Mouse (Mus musculus) limb, embryonic 14.5 days (tissue): ENCODE data around the gene Rbm12. TPM values are rescaled to one million over a fixed set of nuclear protein-coding genes. Genes with fewer than 3 reads are reported as not detected.

ENCODE experiments used
- ATAC-seq: fragments of 200-750 bp; cut with Nextera tagmentation; 2 replicates; pipeline ENCODE4 v1.8.0; 2017; ENCODE audit warnings: low read depth, moderate number of reproducible peaks, moderate TSS enrichment; ENCODE audit not compliant: low FRiP score
- DNase-seq: peaks from one replicate; pipeline ENCODE4 v3.0.0-alpha.2; 2015; ENCODE audit warnings: low spot score
- H3K27ac ChIP-seq: fragments of 300-500 bp; sonication (generic); replicated peaks from 2 replicates; pipeline ENCODE4 v1.5.1; 2014; ENCODE audit warnings: low read depth, mild to moderate bottlenecking, low read length, moderate library complexity, mixed read lengths
- H3K27me3 ChIP-seq: fragments of 300-500 bp; sonication (generic); 2 replicates; pipeline ENCODE4 v1.6.1; 2014; ENCODE audit warnings: low read length, mixed read lengths; ENCODE audit not compliant: control insufficient read depth, insufficient read depth
- H3K36me3 ChIP-seq: fragments of 300-500 bp; sonication (generic); 2 replicates; pipeline ENCODE4 v1.6.1; 2014; ENCODE audit warnings: mild to moderate bottlenecking, low read length, moderate library complexity, mixed read lengths; ENCODE audit not compliant: control insufficient read depth, insufficient read depth
- H3K4me1 ChIP-seq: fragments of 300-500 bp; sonication (generic); 2 replicates; pipeline ENCODE4 v1.6.1; 2014; ENCODE audit warnings: antibody characterized with exemption, low read length, mixed read lengths; ENCODE audit not compliant: control insufficient read depth, insufficient read depth
- H3K4me2 ChIP-seq: fragments of 300-500 bp; sonication (generic); replicated peaks from 2 replicates; pipeline ENCODE4 v1.6.1; 2014; ENCODE audit warnings: low read depth, mild to moderate bottlenecking, low read length, moderate library complexity; ENCODE audit not compliant: severe bottlenecking
- H3K4me3 ChIP-seq: fragments of 300-500 bp; sonication (generic); replicated peaks from 2 replicates; pipeline ENCODE4 v1.5.1; 2014; ENCODE audit warnings: low read length
- H3K9ac ChIP-seq: fragments of 300-500 bp; sonication (generic); 2 replicates; pipeline ENCODE4 v1.6.1; 2014; ENCODE audit warnings: mild to moderate bottlenecking, low read depth, low read length, moderate library complexity; ENCODE audit not compliant: severe bottlenecking
- H3K9me3 ChIP-seq: fragments of 300-500 bp; sonication (generic); 2 replicates; pipeline ENCODE4 v1.6.1; 2016; ENCODE audit warnings: low read length; ENCODE audit not compliant: control insufficient read depth
- POLR2A ChIP-seq: fragments of 200-500 bp; IDR thresholded peaks from 2 replicates; pipeline ENCODE4 v1.8.0; 2012; ENCODE audit warnings: inconsistent platforms, mild to moderate bottlenecking, moderate library complexity, borderline replicate concordance; ENCODE audit not compliant: insufficient read depth, insufficient read length; ENCODE audit errors: extremely low read depth
- WGBS: fragments of 180-500 bp; shearing (Covaris S2); extraction: QIAGEN DNeasy Blood & Tissue Kit; methylation state at CpG from one replicate; pipeline ENCODE4 v1.1.7; 2014; 5-methylcytosine and 5-hydroxymethylcytosine counted together
- polyA plus RNA-seq, 2 experiments: library from polyadenylated mRNA; depleted of rRNA in 1 of 2; stranded (reverse) in 1 of 2; unstranded in 1 of 2; fragments of >200 nt; fragmentation: Nextera tagmentation in 1 of 2; extraction: Ambion mirVana in 1 of 2; gene quantifications; 2 replicates each; pipeline versions ENCODE4 v1.2.1 to v1.2.3; 2012 to 2014

The Rbm12 gene
- polyA plus RNA-seq, 2 experiments: 28.5 to 30.6 TPM

GRCm38 (mm10) chr2:156047929-156048328 lies 63.8 kb downstream of the Rbm12 start:
- peak overlapping the region; percentile 27; the same call in 1 of the 2 replicates for H3K4me2 ChIP-seq
- H3K9ac ChIP-seq: no peak overlapping the region
- no peaks in the 10 kb centered on the region for H3K27me3 ChIP-seq
- DNase-seq (no peak), ATAC-seq (no peak)
- no peak overlapping the region for H3K27ac ChIP-seq
- 4% methylated on average over 19 of the region's 19 CpGs for WGBS
- no peaks in the 10 kb centered on the region for H3K4me1 ChIP-seq
- H3K9me3 ChIP-seq: no peaks in the 10 kb centered on the region
- TF ChIP-seq POLR2A: no peak
- 0 out of 2 replicates have a peak overlapping the region, but pooled peaks have one; percentile 4 for H3K4me3 ChIP-seq
- H3K36me3 ChIP-seq: no peaks in the 10 kb centered on the region

- Histone ChIP-seq H3K36me3 (no peaks in the 10 kb centered on the region), H3K27me3 (no peaks in the 10 kb centered on the region), H3K9me3 (no peaks in the 10 kb centered on the region), H3K4me1 (no peaks in the 10 kb centered on the region), H3K4me2 (no peak overlapping the region), H3K9ac (no peak overlapping the region), H3K4me3 (no peak overlapping the region), H3K27ac (no peak overlapping the region)
- DNase-seq (no peak), ATAC-seq (no peak)
- TF ChIP-seq POLR2A: no peak
- 83% methylated on average over 8 of the region's 8 CpGs for WGBS
Measured at GRCm38 (mm10) chr2:156042903-156043302, 68.9 kb downstream of the Rbm12 start.

Other genes with a start within 250 kb of the Rbm12 start
- 32.6 and 42.1 TPM in 2 replicates for gene Uqcc1, start 181.7 kb downstream of the Rbm12 start, polyA plus RNA-seq (2012; rRNA removed)
- gene Uqcc1, start 181.7 kb downstream of the Rbm12 start, polyA plus RNA-seq (2014; fragmentation: Nextera tagmentation; extraction: Ambion mirVana): 57.2 and 58.5 TPM in 2 replicates
- gene Gm15557, start 171.2 kb downstream of the Rbm12 start, polyA plus RNA-seq (2012; rRNA removed): 0.13 TPM in 1 of 2 replicates, not detected in the other
- gene Gm15557, start 171.2 kb downstream of the Rbm12 start, polyA plus RNA-seq (2014; fragmentation: Nextera tagmentation; extraction: Ambion mirVana): 0.17 and 0.18 TPM in 2 replicates
- 40.9 and 58.7 TPM in 2 replicates for gene Gdf5, start 166.6 kb downstream of the Rbm12 start, polyA plus RNA-seq (2012; rRNA removed)
- gene Gdf5, start 166.6 kb downstream of the Rbm12 start, polyA plus RNA-seq (2014; fragmentation: Nextera tagmentation; extraction: Ambion mirVana): 64.8 and 87.0 TPM in 2 replicates
- gene Cep250, start 155.5 kb downstream of the Rbm12 start, polyA plus RNA-seq (2012; rRNA removed): 24.5 and 31.3 TPM in 2 replicates
- 19.4 and 20.1 TPM in 2 replicates for gene Cep250, start 155.5 kb downstream of the Rbm12 start, polyA plus RNA-seq (2014; fragmentation: Nextera tagmentation; extraction: Ambion mirVana)
- gene 6430550D23Rik, start 104.0 kb downstream of the Rbm12 start, polyA plus RNA-seq (2012; rRNA removed): 3.7 and 4.6 TPM in 2 replicates
- gene 6430550D23Rik, start 104.0 kb downstream of the Rbm12 start, polyA plus RNA-seq (2014; fragmentation: Nextera tagmentation; extraction: Ambion mirVana): 1.9 and 2.6 TPM in 2 replicates
- 261 and 271 TPM in 2 replicates for gene Ergic3, start 103.9 kb downstream of the Rbm12 start, polyA plus RNA-seq (2012; rRNA removed)
- gene Ergic3, start 103.9 kb downstream of the Rbm12 start, polyA plus RNA-seq (2014; fragmentation: Nextera tagmentation; extraction: Ambion mirVana): 264 and 273 TPM in 2 replicates
- gene Fer1l4, start 59.0 kb downstream of the Rbm12 start, polyA plus RNA-seq (2012; rRNA removed): 0.03 and 0.11 TPM in 2 replicates
- gene Fer1l4, start 59.0 kb downstream of the Rbm12 start, polyA plus RNA-seq (2014; fragmentation: Nextera tagmentation; extraction: Ambion mirVana): not detected in 2 replicates
- 5.7 and 7.9 TPM in 2 replicates for gene Spag4, start 46.8 kb downstream of the Rbm12 start, polyA plus RNA-seq (2012; rRNA removed)
- 2.1 and 3.0 TPM in 2 replicates for gene Spag4, start 46.8 kb downstream of the Rbm12 start, polyA plus RNA-seq (2014; fragmentation: Nextera tagmentation; extraction: Ambion mirVana)
- 90.7 and 123 TPM in 2 replicates for gene Cpne1, start within 50 bp of the Rbm12 start, polyA plus RNA-seq (2012; rRNA removed)
- 37.8 and 42.6 TPM in 2 replicates for gene Cpne1, start within 50 bp of the Rbm12 start, polyA plus RNA-seq (2014; fragmentation: Nextera tagmentation; extraction: Ambion mirVana)
- gene Gm28036, start 15.1 kb upstream of the Rbm12 start, polyA plus RNA-seq (2012; rRNA removed): 14.4 and 23.3 TPM in 2 replicates
- gene Gm28036, start 15.1 kb upstream of the Rbm12 start, polyA plus RNA-seq (2014; fragmentation: Nextera tagmentation; extraction: Ambion mirVana): 10.9 and 12.8 TPM in 2 replicates
- 312 and 331 TPM in 2 replicates for gene Romo1, start 32.1 kb upstream of the Rbm12 start, polyA plus RNA-seq (2012; rRNA removed)
- 406 and 435 TPM in 2 replicates for gene Romo1, start 32.1 kb upstream of the Rbm12 start, polyA plus RNA-seq (2014; fragmentation: Nextera tagmentation; extraction: Ambion mirVana)
- gene Nfs1, start 32.2 kb upstream of the Rbm12 start, polyA plus RNA-seq (2012; rRNA removed): 36.6 and 36.8 TPM in 2 replicates
- 36.6 and 39.0 TPM in 2 replicates for gene Nfs1, start 32.2 kb upstream of the Rbm12 start, polyA plus RNA-seq (2014; fragmentation: Nextera tagmentation; extraction: Ambion mirVana)
- 251 and 297 TPM in 2 replicates for gene Rbm39, start 68.3 kb upstream of the Rbm12 start, polyA plus RNA-seq (2012; rRNA removed)
- gene Rbm39, start 68.3 kb upstream of the Rbm12 start, polyA plus RNA-seq (2014; fragmentation: Nextera tagmentation; extraction: Ambion mirVana): 728 and 775 TPM in 2 replicates
- 19.5 and 23.0 TPM in 2 replicates for gene Phf20, start 84.5 kb upstream of the Rbm12 start, polyA plus RNA-seq (2012; rRNA removed)
- gene Phf20, start 84.5 kb upstream of the Rbm12 start, polyA plus RNA-seq (2014; fragmentation: Nextera tagmentation; extraction: Ambion mirVana): 69.0 and 83.9 TPM in 2 replicates
- gene Cnbd2, start 200.3 kb upstream of the Rbm12 start, polyA plus RNA-seq (2012; rRNA removed): 2.0 and 2.2 TPM in 2 replicates
- gene Cnbd2, start 200.3 kb upstream of the Rbm12 start, polyA plus RNA-seq (2014; fragmentation: Nextera tagmentation; extraction: Ambion mirVana): 4.4 and 4.6 TPM in 2 replicates
- gene Scand1, start 200.7 kb upstream of the Rbm12 start, polyA plus RNA-seq (2012; rRNA removed): 97.7 and 144 TPM in 2 replicates
- gene Scand1, start 200.7 kb upstream of the Rbm12 start, polyA plus RNA-seq (2014; fragmentation: Nextera tagmentation; extraction: Ambion mirVana): 74.1 and 78.7 TPM in 2 replicates